Mouse (Mus musculus): ENCODE measurements around the gene Tmem174.
A peak's percentile ranks its signal among the peaks of the same experiment; 100 is the strongest.

- peak; percentile 57 for TF ChIP-seq CTCF (IDR thresholded peaks at IDR 0.05; ENCODE audit: low read depth)
- no peak for TF ChIP-seq EP300 (IDR thresholded peaks at IDR 0.05; ENCODE audit: low read depth)
These were observed 3.3 kb downstream of the Tmem174 start for GRCm38 (mm10) chr13:98633641-98634484.
